ENCODE assay signal across 13 mouse cellular contexts in the genomic region with DNA sequence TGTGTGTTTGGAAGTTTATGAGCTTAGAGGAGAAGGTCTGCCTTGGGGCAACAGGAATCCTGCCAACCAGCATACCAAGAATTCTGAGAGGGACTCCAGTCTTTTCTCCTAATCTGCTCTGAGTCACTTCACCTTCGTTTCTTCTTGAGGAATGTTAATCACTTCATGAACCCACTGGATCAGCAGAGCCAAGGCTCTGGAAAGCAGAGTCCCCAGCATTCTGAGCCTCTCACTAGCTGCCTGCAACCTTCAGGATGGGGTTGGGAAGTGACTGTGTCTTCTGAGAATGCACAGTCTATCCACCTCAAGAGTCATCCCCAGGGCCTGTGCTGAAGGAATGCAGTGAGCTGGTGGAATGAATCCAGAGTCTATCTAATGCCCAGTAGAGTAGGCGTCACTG. TPM values are rescaled to one million over a fixed set of nuclear protein-coding genes. Genes with fewer than 3 reads are reported as not detected.
DNase-seq lines count a peak whose midpoint lies in the region; ATAC-seq and TF ChIP-seq lines count a peak whose summit lies in the region.
"Had no signal": no experiment of that assay in that cellular context is flagged by ENCODE, and none has a peak within 500 bp of the region (broad histone marks: within the 10 kb centered on the region; RNA-seq: fewer than 3 reads in every experiment).

No protein-coding gene starts in this region.

- TF ChIP-seq CTCF in Patski (IDR thresholded peaks at IDR 0.05): no peak

- POLR2A ChIA-PET in Patski (lab: Charles Lee): no interaction called here

- no peak overlapping the region for H3K4me2 ChIP-seq in limb, embryonic 13.5 days (replicated peaks)
- H3K4me2 ChIP-seq: heart, embryonic 11.5 days; liver, embryonic 11.5 days had no signal

- no peak overlapping the region for H3K9ac ChIP-seq in limb, embryonic 13.5 days

- peaks cover 14% of the 10 kb centered on the region for H3K36me3 ChIP-seq in limb, embryonic 13.5 days
- H3K36me3 ChIP-seq in limb, embryonic 10.5 days: no peaks in the 10 kb centered on the region

- peak; percentile 36 for DNase-seq in adrenal gland, postnatal 10 days
- DNase-seq in adrenal gland, postnatal 25 days: no peak
- DNase-seq in limb, embryonic 10.5 days (ENCODE audit: low spot score): no peak
- peak; percentile 94 for DNase-seq in Patski (ENCODE audit: low read depth, low spot score)
- peak; percentile 60 for DNase-seq in skeletal muscle tissue, adult 2 months (ENCODE audit: low read depth, low spot score)
- no peak for DNase-seq in T-cell, adult 2 months (ENCODE audit: low spot score)
- DNase-seq in cerebellum, adult 8-10 months: no peak
- DNase-seq: B cell, adult 2 months had no signal

- no peak overlapping the region for H3K4me3 ChIP-seq in limb, embryonic 13.5 days
- H3K4me3 ChIP-seq in limb, embryonic 10.5 days: no peak overlapping the region
- H3K4me3 ChIP-seq: forebrain, embryonic 10.5 days had no signal

- no peaks in the 10 kb centered on the region for H3K27me3 ChIP-seq in limb, embryonic 13.5 days
- H3K27me3 ChIP-seq in limb, embryonic 10.5 days (ENCODE audit: low read depth, poor library complexity, severe bottlenecking): no peaks in the 10 kb centered on the region
- no peaks in the 10 kb centered on the region for H3K27me3 ChIP-seq in Patski

- in situ Hi-C loops in Patski (cut with MboI; ENCODE audit: low pct_unique_long_range_greater_than_20kb): no loop called here

- H3K27ac ChIP-seq in limb, embryonic 13.5 days: peak overlapping the region; percentile 28; the same call in 1 of the 2 replicates
- H3K27ac ChIP-seq in limb, embryonic 10.5 days: no peak overlapping the region
- H3K27ac ChIP-seq: forebrain, embryonic 10.5 days; hindbrain, postnatal 0 days had no signal

- ATAC-seq in limb, embryonic 13.5 days (ENCODE audit: low FRiP score, low read depth): no peak
- peak; percentile 99 for ATAC-seq in Patski
- ATAC-seq: hindbrain, postnatal 0 days had no signal

- H3K9me3 ChIP-seq in limb, embryonic 13.5 days: no peaks in the 10 kb centered on the region
- no peaks in the 10 kb centered on the region for H3K9me3 ChIP-seq in limb, embryonic 10.5 days (replicated peaks)
- H3K9me3 ChIP-seq: forebrain, embryonic 10.5 days had no signal

- CTCF ChIA-PET in Patski (lab: Charles Lee): interaction anchor here (1.1 to 2.0 kb wide), 2 partner anchors 16 to 35 kb away, joined by 3 to 5 read pairs; no protein-coding TSS in a partner anchor

- 38% methylated on average over 2 of the region's 2 CpGs for whole genome bisulfite sequencing in limb, embryonic 13.5 days
- 54% methylated on average over 2 of the region's 2 CpGs for WGBS in limb, embryonic 10.5 days

- H3K4me1 ChIP-seq in limb, embryonic 13.5 days: peaks cover 4% of the 10 kb centered on the region; the same call in 1 of the 2 replicates
- no peaks in the 10 kb centered on the region for H3K4me1 ChIP-seq in limb, embryonic 10.5 days
- H3K4me1 ChIP-seq: forebrain, embryonic 10.5 days had no signal

RNA-seq across cellular contexts. Expression of a gene that starts 42.7 kb away (rescaled TPM):
- total RNA-seq in adrenal gland, postnatal 10 days (2021): 1 to 10 TPM; 6.2 to 6.3 TPM
- 1.1 and 2.4 TPM in 2 replicates for total RNA-seq in adrenal gland, postnatal 25 days (2021)
- polyA plus RNA-seq in limb, embryonic 13.5 days (2015; fragmentation: Nextera tagmentation; extraction: Ambion mirVana): 1.8 and 2.4 TPM in 2 replicates
- 0.56 and 0.96 TPM in 2 replicates for polyA plus RNA-seq in limb, embryonic 10.5 days (2016; fragmentation: Nextera tagmentation; extraction: Ambion mirVana)
- polyA plus RNA-seq in Patski (2021): 3.4 TPM

Comparison
In these comparisons a context has a peak if more than half of its experiments do, and no peak if none do; other contexts are left out.
1. DNase-seq: peak in adrenal gland, postnatal 10 days (single experiment), Patski (single experiment) and skeletal muscle tissue, adult 2 months (single experiment); none in adrenal gland, postnatal 25 days (single experiment), limb, embryonic 10.5 days (single experiment), T-cell, adult 2 months (single experiment) and cerebellum, adult 8-10 months (single experiment).